Mouse (Mus musculus): ENCODE data around the gene Pcif1.
"Not testable (repeated sequence)": the region's sequence is repeated elsewhere in the genome, so short reads cannot be mapped to it uniquely, and the experiment has no call there.

The Pcif1 gene

GRCm38 (mm10) chr2:164879228-164879567 lies at the start of gene Pcif1:
TSS of gene Pcif1 (plus strand) at chr2:164879304.
- peak; percentile 91 to 95 for DNase-seq (ENCODE audit: low read depth in 2 of 2, low spot score in 2 of 2)

GRCm38 (mm10) chr2:164831029-164831428 lies 48.1 kb upstream of the Pcif1 start:
- DNase-seq (ENCODE audit: low read depth in 2 of 2, low spot score in 2 of 2), result no peak

GRCm38 (mm10) chr2:164832032-164832747 lies 46.9 kb upstream of the Pcif1 start:
- DNase-seq (ENCODE audit: low read depth in 2 of 2, low spot score in 2 of 2), result no peak

GRCm38 (mm10) chr2:164832748-164833301 lies 46.3 kb upstream of the Pcif1 start, which contains the start of gene Ctsa:
TSS of gene Ctsa (plus strand) at chr2:164832873.
- peak; percentile 68 to 77 for DNase-seq (ENCODE audit: low read depth in 2 of 2, low spot score in 2 of 2)

- DNase-seq (ENCODE audit: low read depth in 2 of 2, low spot score in 2 of 2), result peak; percentile 81 to 85
Observed at GRCm38 (mm10) chr2:164833314-164833959, 45.7 kb upstream of the Pcif1 start, which contains the start of gene Neurl2. TSS of gene Neurl2 (minus strand) at chr2:164833456.

GRCm38 (mm10) chr2:164834531-164834930 lies 44.6 kb upstream of the Pcif1 start:
- DNase-seq (ENCODE audit: low read depth in 2 of 2, low spot score in 2 of 2), result no peak

- no peak for DNase-seq (ENCODE audit: low read depth in 2 of 2, low spot score in 2 of 2)
Observed at GRCm38 (mm10) chr2:164835164-164835563, 43.9 kb upstream of the Pcif1 start.

- peak in 1 of 2 experiments; percentile 34 for DNase-seq (ENCODE audit: low read depth in 2 of 2, low spot score in 2 of 2)
Observed at GRCm38 (mm10) chr2:164845782-164846181, 33.3 kb upstream of the Pcif1 start.

- DNase-seq (ENCODE audit: low read depth in 2 of 2, low spot score in 2 of 2), result no peak
Observed at GRCm38 (mm10) chr2:164850061-164850460, 29.0 kb upstream of the Pcif1 start.

- not testable (repeated sequence) for DNase-seq (ENCODE audit: low read depth in 2 of 2, low spot score in 2 of 2)
Observed at GRCm38 (mm10) chr2:164855572-164855971, 23.5 kb upstream of the Pcif1 start.

- DNase-seq (ENCODE audit: low read depth in 2 of 2, low spot score in 2 of 2), result no peak
Observed at GRCm38 (mm10) chr2:164856309-164857100, 22.6 kb upstream of the Pcif1 start.

GRCm38 (mm10) chr2:164857101-164857821 lies 21.8 kb upstream of the Pcif1 start, which contains the start of gene Pltp:
TSS of gene Pltp (minus strand) at chr2:164857711.
- DNase-seq (ENCODE audit: low read depth in 2 of 2, low spot score in 2 of 2), result peak in 1 of 2 experiments; percentile 36

GRCm38 (mm10) chr2:164857842-164858553 lies 21.1 kb upstream of the Pcif1 start:
- no peak for DNase-seq (ENCODE audit: low read depth in 2 of 2, low spot score in 2 of 2)

GRCm38 (mm10) chr2:164859155-164859554 lies 19.9 kb upstream of the Pcif1 start:
- DNase-seq (ENCODE audit: low read depth in 2 of 2, low spot score in 2 of 2), result no peak

GRCm38 (mm10) chr2:164859640-164860432 lies 19.3 kb upstream of the Pcif1 start:
- DNase-seq (ENCODE audit: low read depth in 2 of 2, low spot score in 2 of 2), result no peak

GRCm38 (mm10) chr2:164861094-164861493 lies 18.0 kb upstream of the Pcif1 start:
- no peak for DNase-seq (ENCODE audit: low read depth in 2 of 2, low spot score in 2 of 2)

- no peak for DNase-seq (ENCODE audit: low read depth in 2 of 2, low spot score in 2 of 2)
Observed at GRCm38 (mm10) chr2:164862179-164862861, 16.8 kb upstream of the Pcif1 start.

GRCm38 (mm10) chr2:164863411-164863810 lies 15.7 kb upstream of the Pcif1 start:
- DNase-seq (ENCODE audit: low read depth in 2 of 2, low spot score in 2 of 2), result not testable (repeated sequence)

- no peak for DNase-seq (ENCODE audit: low read depth in 2 of 2, low spot score in 2 of 2)
Observed at GRCm38 (mm10) chr2:164864593-164864992, 14.5 kb upstream of the Pcif1 start.

Data from CD8-positive naive resting alpha-beta T cell, adult 2 months (primary cell).